Mouse (Mus musculus) left cerebral cortex, postnatal 14 days (tissue): ENCODE measurements at regions not wholly inside any gene's neighbourhood (a gene's known extent, or its start where the extent isn't known, plus 50 kb on each side); places are given as distances from the start of the nearest gene placed in this dataset.

Source experiments
- DNase-seq, 2 experiments: peaks; one replicate each; pipeline ENCODE4 v3.0.0; 2021 to 2022; ENCODE audit warnings: low spot score in 2 of 2, mixed read lengths in 1 of 2
- intact Hi-C: fragments of 180-260 bp; cut with DNase I; formaldehyde crosslinking; loops from one replicate; pipeline ENCODE4 v1.15.1; 2025

DNA sequence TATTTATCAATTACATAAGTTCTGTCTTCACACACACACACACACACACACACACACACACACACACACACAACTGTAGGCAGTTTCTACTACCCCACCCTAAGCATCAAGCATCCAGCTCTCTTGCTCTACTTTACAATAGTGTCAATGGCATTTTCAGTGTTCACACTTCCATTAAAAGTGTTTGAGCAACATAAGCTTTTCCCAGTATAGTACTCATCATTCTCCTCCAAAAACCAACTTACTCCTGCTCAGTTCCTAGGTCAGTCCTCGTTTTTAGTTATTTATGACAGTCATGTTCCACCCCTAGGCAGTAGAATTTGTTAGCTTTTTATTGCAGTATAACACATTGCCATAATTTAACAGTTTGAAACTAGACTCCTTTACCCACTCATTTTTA, 145.4 kb upstream of the Lrrc7 start:
- DNase-seq, result peak; percentile 18 to 33
- intact Hi-C loops, result no loop called here

DNA sequence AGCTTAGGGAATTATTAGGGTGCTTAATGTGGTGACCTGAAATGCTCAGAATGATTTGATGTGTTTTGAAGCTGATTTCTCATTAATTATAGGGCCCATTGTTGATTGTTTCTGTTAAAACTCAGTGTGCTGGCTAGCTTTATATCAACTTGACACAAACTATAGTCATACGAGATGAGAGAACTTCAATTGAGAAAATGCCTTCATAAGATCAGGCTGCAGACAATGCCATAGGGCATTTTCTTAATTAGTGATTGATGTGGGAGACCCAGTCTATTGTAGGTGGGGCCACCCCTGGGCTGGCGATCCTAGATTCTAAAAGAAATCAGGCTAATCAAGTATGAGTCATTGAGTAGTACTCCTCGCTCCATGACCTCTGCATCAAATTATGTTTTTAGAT, 132.9 kb upstream of the Lrrc7 start:
- no peak for DNase-seq
- intact Hi-C loops, result no loop called here

DNA sequence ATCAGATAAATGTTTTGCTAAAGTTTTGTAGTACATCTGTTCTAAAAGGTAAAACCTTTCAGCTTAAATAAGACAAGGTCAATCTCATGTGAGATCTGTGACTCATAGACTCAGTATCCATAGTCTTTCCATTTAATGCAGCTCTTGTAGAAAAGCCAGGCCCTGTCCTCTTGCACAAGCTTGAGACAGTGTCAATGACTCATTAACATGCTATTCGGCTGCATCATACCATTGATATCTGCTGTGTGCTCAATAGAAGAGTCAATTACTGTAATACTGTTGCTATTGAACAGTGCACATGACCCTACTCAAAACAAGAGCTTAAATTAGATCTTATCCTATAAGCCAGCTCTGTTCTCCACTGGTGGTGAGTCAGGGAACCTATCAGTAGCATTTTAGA, 128.7 kb upstream of the Lrrc7 start:
- intact Hi-C loops, result no loop called here
- DNase-seq, result no peak

DNA sequence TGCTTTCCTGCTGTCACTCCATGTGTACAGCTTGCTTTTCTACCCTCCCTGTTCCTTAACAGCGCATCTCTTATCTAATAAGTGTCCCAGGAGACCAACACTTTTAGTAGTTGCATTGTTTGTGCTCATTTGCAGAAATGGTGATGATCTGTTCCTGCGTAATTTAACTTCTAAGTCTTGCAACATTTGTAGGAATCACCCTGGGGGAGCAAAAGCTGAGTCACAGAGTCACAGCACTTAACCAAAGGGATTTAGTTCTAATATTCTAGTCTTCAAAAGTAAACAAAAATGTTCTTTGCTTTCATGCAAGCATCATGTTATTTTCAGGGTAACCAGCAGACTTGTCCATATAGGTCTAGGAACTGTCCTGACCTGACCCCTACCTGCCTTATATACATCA, 83.7 kb upstream of the Lrrc7 start:
- intact Hi-C loops, result no loop called here

More for the DNA sequence above, 83.7 kb upstream of the Lrrc7 start:
- no peak for DNase-seq
